Mouse (Mus musculus) retina, adult 2 months (tissue): ENCODE results near the gene Anxa5.

ENCODE experiments used
- DNase-seq: peaks from one replicate; pipeline ENCODE4 v3.0.0-alpha.2; 2012; ENCODE audit warnings: low read depth, low spot score

The Anxa5 gene

DNA sequence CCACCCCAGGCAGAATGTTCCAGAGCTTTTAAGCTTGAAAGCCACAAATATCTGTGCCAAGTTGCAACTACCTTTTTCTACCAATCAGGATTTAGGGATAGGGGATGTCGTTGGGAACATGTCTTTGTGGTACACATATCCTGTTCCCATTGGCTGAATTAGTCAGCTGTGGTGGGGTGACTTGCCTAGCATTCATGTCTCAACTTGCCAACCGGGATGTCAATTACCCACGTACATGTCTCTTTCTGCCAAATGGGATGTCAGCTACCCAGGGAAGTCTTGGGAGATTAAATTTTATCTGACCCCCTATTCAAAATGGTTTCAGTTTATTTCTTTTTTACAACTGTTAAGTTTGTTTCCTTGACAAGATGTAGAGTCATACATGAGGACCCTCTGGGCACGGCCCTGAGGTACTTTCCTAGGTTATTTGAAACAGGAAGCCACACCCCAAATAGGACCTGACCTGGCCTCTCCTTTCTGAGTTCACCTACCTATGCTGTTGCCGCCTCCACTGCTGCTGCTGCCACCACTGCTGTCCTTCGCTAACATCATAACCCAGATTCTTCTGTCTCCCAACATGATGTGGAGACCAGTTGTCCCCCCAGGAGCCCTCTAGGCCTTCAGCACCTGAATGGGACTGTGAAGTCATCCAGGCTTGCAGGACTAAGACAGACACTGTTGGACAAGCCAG, 13.3 kb upstream of the Anxa5 start:
- no peak for DNase-seq

DNA sequence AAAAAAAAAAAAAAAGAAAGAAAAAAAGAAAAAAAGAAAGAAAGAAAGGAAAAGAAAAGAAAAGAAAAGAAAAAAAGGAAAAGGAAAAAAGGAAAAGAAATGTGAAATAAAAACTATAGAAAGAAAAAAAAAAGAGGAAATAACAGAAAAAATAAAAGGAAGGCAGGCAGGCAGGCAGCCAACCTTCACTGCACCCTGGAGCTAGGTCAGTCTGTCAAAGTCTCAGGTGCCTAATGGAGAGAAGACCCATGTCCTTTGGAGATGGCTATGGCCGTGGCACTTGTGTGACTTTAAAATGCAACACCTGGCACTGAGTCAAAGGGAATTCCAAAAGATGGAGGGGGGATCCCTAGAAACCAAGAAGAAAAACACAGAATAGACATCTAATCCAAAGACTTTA, 12.7 kb upstream of the Anxa5 start:
- no peak for DNase-seq

DNA sequence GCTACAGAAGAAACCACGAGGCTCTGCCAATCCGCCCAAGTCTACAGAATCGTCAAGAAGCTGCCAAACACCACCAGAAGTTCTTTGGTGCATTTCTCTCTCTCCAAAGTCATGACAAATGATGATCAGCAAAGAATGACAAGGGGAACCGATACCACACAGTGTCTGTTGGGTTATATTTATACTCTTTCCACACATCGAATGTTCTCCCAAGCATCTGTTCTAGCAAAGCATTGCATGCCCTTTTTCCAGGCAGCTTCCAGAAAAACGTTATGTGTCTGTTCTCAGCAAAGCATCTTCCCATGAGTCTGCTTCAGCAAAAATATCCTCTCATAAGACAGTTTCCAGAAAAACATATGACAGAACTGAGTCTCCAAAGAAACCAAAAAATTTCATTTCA, 11.2 kb upstream of the Anxa5 start:
- DNase-seq: no peak

DNA sequence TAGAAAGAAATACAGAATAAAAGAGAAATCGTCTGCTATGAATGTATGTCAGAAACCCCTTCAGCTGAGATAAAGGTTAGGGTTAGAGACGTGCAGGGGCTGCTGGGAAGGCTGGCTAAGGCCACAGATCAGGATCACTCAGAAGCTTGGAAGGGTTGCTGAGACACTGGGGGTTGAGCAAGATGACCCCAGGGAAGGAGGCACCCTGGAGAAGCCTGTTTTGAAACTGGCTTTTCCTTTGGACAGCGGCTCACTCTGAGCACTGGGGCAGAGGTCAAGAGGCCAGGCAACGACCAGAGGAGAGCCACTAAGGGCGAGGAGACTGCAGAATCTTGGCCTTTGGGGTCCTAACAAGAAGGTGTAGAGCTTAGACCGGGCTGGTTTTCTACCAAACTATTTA, 10.5 kb upstream of the Anxa5 start:
- DNase-seq: no peak

DNA sequence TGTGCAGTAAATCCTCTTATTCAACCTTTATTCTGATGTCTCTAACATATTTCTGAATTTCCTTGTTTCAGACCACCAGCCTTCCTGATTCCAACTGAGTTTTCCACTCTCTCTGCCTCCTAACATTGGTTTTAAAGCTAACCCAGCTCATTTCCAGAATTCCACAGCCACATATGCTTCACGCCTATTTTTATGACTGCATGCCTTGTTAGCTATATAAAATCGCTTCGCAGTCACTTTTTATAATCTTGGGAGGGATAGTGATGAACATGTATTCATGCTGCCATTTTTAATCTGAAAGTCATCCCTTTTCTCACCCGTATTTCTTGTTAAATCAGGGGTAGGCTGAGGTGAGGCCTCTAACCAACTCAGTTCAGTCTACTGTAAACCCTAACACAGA, 8.6 kb upstream of the Anxa5 start:
- no peak for DNase-seq

DNA sequence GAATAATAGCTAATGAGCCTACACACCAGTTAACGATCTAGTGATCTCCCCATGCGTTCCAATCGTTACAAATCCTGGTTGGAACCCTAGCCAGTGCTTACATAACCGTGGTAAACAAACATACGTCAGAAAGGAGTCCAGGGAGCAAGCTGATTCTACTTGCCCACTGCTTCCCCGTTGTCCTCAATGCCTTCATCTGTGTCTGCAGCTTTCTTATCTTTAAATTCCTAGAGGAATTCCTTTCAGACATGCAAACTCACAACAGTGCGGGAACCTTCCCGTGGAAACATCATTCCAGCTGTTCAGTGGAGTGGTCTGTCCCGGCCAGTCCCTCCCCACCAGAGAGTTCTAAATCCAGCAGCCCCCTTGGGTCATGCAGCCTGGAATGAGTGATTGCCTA, 7.2 kb upstream of the Anxa5 start:
- DNase-seq: no peak

DNA sequence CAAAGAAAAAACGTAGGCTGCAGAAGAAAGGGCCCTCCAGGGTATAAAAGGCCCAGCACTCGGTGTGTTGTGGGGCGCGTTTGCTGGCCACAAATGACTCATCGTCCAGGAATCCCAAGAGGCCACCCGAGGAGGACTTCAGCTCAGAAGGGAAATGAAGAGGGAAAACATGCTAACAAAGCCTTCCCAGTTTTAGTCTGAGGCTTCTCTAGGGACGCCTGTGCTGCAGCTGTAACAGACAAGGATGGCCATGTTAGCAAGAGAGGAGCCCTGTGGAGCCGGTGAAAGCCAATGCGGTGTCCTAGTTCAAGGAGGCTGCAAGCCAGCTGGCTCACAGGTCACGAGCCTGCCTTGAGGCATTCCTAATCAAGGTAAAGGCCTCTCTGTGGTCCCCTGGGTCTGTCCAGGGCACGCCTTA, 6.1 kb upstream of the Anxa5 start:
- no peak for DNase-seq

DNA sequence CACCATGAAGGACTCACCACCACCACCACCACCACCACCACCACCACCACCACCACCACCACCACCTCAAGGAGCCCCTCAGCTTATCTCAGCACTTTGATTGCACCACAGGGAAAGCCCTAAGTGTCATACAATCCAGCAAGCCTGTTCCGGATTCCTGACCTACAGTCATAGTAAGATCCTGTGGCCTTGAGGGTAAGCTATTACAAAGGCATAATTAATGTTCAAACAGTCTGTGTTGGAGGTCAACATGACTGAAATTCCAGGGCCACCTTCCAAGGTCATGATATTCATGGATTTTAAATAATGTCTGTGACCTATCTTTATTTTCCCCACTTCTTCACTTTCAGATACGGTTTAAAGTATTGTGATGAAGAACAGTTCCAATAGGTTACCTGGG, 4.8 kb upstream of the Anxa5 start:
- no peak for DNase-seq

DNA sequence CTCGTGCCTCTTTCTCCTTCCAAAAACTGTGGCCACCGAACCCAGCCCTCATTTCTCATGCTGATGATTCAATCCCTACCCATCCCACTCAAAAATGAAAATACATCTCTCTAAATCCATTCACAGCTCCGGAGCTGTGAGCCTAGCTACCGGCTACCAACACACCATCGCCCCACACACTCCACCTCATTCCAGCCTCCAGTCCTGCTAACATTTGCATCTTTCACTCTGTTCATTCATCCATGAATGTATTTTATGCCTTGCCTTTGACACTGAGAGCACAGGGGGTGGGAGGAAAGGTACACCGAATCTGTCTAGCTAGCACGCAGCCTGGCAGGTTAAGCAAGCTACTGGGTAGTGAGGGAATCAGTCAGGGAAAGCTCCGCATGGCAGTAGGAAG, 3.1 kb upstream of the Anxa5 start:
- DNase-seq: no peak

DNA sequence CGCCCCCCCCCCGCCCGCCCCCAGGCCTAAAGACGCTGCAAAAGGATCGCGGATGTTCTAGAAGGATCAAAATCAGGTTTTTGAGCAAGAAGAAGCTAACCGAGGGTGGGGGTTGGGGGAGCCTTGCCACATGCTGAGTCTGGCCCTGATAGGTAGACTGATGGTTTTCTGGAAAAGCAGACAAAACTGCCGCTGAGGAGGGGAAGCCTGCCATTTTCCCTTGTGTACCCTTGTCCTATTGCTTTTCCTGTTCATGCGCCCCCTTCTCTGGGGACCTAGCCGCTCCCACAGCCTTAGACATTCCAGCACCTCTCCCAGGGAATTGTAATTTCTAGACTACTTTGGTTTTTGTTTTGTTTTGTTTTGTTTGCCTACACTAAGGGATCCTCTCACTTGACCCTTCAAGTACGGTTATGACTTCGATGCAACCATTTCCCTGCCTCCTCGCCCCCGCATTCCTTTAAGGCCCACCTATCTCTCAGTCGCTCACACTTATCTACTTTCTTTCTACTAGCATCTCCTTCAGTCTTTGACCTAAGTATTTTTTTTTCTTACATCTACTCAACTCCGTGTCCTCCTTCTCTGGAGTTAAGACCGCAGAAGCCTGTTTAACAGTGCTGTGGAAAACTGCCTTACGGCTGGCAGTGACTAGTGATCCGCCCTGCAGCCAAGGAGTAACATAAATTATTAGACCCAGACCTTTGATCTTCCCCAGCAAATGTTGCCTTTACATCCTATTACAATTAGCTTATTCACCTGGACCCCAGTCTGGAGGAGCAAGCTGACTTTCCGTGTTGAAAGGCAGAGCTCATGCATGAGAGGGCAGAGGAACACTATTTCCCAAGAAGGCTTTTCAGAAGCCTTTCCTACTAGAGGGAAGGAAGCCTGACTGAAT, 814 bp upstream of the Anxa5 start:
- DNase-seq: no peak

DNA sequence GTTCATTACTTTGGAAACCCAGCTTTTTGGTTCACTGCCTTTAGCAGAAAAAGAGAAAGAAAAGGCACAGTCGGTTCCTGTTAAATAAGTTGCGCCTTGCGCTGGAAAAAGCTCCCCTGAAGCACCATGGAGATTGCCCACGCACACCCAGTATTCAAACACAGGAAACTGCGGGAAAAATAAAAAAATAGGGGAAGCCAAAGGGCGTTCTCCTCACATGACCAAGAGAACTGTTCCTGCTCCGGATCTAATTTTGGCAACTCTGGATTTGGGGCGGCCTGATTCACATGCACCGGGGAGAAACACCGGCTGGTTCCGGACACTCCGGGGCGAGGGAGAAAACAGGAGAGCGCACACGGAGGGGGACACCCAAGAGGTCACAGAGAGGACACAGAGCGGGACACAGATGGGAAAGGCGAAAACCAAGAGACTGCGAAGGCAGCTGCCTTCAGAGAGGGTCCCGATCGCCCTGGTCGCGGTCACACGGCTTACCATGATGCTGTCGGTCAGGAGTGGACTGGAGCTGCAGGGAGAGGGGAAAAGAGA, 683 bp downstream of the Anxa5 start:
- no peak for DNase-seq

DNA sequence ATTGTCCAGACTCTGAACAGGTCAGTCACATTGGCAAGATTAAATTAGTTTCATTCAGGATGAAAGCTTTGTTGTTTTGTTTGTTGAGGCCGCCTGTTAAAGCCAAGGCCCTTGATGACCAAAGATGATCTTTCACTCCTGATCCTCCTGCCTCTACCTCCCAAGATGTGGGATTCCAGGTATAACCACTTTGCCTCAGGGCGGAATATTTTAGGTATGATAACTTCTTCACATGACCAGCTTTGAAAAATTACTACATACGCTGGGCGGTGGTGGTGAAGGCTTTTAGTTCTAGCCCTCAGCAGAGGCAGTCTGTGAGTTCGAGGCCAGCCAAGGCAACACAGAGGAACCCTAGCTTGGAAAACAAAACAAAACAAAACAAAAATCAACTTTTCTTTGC, 1.3 kb downstream of the Anxa5 start:
- no peak for DNase-seq

DNA sequence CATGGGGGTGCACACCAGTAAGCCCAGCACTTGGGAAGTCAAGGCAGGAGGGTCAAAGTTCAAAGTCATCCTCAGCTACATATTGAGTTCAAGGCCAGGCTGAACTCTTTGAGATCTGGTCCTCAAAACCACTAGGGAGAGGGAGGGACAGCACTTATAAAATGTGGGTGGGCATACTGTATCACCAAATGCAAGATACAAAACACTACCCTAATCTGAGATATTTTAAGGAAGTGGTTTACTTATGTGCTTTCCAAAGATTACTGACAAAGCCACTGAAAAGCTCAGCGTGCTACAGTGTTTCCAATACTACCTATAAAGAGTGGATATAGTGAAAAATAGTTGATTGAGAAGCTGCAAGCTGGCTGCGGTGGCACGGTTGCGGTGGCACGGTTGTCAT, 2.5 kb downstream of the Anxa5 start:
- no peak for DNase-seq

DNA sequence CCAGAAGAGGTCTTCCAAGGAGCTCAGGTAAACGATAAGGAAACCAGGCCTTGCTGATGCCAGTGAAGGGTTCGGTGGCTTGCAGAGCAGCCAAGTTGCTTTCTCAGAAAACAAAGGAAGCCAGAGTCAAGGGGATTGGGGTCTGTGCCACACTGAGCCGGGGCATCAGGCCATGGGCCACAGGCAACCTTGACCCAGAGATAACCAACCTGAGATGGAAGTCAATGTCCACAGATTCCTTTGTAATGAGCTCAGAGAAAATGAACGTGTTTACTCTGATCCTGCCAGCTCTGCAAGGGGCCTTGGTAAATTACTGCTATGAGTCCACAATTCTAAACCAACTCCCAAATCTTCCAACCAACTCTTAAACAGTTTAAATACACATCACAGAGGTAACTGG, 3.8 kb downstream of the Anxa5 start:
- no peak for DNase-seq

DNA sequence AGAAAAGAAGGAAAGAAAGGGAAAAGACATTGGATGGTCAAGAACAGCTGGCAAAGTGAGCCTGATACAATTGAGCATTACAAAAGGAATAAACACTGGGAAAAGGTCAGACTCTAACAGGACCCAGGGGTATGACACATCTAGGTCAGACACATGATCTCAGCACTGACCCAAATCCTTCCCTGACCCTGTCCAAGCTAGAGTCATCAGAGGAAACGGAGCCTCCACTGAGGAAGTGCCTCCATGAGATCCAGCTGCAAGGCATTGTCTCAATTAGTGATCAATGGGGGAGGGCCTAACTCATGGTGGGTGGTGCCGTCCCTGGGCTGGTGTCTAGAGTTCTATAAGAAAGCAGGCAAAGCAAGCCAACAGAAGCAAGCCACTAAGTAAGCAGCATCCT, 6.8 kb downstream of the Anxa5 start:
- no peak for DNase-seq

DNA sequence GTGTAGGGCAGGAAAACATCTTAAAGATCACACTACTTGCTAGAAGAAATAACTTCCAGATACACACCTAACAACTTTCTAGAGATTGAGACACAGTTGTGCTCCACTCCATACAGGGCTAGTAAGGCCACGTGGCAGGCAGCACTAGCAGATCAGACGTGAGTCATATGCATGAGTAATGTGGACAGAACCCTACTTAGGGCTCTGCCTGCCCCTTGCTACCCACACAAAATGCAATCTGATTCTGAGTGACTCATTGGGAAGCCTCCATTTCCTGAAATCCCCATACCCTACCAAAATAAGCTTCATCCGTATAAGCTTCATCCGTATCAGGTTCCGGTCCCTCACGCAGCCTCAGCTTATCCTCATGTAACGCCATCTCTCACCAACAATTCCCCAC, 8.1 kb downstream of the Anxa5 start:
- no peak for DNase-seq

DNA sequence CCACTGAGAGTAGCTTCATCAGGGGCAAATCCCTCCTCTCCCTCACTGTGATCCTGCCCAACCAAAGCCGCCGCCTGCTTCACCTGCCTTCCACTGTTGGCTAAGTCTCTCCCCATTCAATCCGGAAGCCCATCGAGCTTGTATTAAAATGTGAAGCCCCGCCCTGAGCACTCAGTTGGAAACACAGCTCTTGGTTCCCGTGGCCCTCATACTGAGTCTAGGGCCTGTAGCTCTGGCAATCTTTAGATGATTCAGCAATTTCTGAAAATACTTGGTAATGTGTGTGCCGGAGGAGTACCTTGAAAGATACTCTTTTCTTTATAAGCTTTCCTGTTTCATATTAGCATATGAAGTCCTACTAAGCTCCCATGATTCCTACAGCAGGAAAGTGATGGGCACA, 10.2 kb downstream of the Anxa5 start:
- DNase-seq: no peak

DNA sequence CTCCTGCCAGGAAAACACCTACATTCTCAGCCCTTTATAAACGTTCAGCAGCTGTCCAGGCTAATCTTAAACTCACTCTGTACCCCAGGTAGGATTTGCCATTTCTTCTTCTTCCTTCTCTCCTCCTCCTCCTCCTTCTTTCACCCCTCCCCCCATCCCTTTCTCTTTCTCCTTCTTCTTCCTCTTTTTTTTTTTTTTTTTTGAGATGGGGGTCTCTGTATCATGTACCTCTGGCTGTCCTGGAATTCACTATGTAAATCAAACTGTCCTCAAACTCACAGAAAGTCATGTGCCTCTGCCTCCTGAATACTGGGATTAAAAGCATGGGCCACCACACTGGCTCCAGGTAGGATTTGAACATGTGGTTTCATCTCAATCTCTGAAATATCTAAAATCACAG, 13.3 kb downstream of the Anxa5 start:
- no peak for DNase-seq

DNA sequence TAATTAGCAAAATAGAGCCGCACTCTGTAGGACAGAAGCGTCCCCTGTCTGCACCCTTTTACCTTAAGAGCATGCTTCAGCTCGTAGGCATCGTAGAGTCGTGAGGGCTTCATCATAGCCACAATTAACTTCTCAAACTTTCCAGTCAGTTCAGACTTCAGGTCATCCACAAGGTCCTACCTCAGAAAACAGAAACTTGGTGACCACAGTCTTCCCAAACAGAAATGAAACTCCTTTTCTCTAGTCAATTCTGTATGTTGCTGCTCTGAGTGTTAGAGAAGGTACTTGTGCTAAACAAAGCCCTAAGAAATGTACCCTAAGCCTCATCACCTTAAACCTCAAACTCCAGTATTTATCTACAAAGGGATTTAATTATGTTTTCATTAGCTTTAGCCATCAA, 13.9 kb downstream of the Anxa5 start:
- no peak for DNase-seq

DNA sequence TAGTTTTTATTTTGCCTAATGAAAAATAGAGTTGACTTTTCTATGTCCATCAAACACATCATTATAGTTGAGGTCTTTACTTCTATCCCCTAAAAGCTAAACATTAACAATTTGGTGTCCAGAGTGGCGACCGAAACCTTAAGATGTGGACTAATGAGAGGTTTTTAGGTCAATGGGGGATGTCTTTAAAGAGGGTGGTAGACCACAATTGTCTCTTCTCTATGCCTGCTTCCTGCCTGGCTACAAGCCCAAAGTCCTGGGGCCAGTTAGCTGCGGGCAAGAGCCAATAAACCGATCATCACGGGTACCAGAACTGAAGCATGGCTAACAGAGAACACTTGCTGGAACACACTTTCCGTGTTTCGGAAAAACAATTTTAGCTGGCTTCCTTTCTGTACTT, 15.0 kb downstream of the Anxa5 start:
- DNase-seq: no peak

DNA sequence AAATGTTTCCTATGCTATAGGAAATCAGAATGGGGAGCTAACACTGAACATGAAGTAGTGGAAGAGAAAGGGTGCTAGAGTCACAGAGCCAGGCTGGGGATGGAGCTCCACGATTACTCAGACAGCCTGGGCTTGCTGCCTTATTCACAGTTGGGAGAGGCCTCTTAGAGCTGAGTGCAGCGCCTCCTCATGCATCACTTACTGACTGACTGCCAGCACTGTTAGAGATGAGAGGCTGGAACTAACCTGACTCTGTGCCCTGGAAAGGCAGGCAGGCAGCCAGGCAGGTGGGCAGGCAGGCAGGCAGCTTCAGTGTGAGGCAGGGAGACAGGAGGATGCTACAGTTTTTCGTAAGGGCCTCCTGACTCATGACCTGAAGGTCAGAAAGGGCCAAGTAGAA, 20.1 kb downstream of the Anxa5 start:
- no peak for DNase-seq

DNA sequence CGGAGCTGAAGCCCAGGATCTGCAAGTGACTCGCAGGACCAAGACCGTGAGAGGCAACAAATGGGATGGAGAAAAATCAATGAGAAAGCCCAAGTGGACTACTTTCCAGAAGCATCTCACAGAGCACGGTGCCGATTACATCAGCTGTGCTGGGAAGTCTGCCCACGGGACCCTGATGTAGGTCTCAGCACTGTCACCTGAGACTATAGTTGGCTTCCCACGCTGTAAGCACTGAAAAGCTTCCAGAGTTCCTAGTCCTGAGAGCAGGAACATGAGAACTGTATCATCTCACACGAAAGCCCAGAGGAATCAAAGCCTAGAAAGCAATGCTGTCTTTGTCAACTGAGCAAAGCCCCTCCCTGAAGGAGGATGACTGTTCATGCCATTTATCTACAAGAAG, 20.6 kb downstream of the Anxa5 start:
- DNase-seq: no peak

DNA sequence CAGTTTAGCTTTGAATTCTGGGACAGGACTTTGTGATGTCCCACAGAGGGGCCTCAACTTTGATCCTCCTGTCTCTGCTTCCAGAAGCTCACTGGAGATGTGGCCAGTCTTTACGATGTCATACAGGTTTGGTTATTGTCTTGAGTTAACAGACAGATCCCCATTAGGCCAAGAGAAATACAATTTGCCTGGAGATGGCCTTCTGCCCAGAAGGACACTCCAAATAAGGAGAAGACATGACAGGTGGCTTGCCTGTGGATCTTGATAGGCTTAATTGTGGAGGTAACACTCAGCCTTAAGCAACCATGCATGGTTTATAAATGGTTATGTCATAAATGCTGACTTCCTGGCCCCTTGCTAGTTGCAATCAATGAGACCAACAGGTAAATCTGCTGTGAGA, 23.2 kb downstream of the Anxa5 start:
- no peak for DNase-seq
